Mouse (Mus musculus) forebrain, embryonic 13.5 days (tissue): ENCODE measurements around the gene Olfr469. TPM values are rescaled to one million over a fixed set of nuclear protein-coding genes. Genes with fewer than 3 reads are reported as not detected.
"Not testable (repeated sequence)": the region's sequence is repeated elsewhere in the genome, so short reads cannot be mapped to it uniquely, and the experiment has no call there.

Experiments used
- ATAC-seq: fragments of 200-750 bp; cut with Nextera tagmentation; 2 replicates; pipeline ENCODE4 v1.8.0; 2017
- H3K27ac ChIP-seq: fragments of 300-500 bp; sonication (generic); 2 replicates; pipeline ENCODE4 v1.5.1; 2015; ENCODE audit warnings: inconsistent platforms, mild to moderate bottlenecking, moderate library complexity
- H3K27me3 ChIP-seq: fragments of 300-500 bp; sonication (generic); 2 replicates; pipeline ENCODE4 v1.6.1; 2015; ENCODE audit warnings: mild to moderate bottlenecking, inconsistent platforms
- H3K36me3 ChIP-seq: fragments of 300-500 bp; sonication (generic); 2 replicates; pipeline ENCODE4 v1.6.1; 2015; ENCODE audit warnings: mild to moderate bottlenecking, inconsistent platforms; ENCODE audit not compliant: poor library complexity, severe bottlenecking
- H3K4me1 ChIP-seq: fragments of 300-500 bp; sonication (generic); 2 replicates; pipeline ENCODE4 v1.6.1; 2015; ENCODE audit warnings: inconsistent platforms
- H3K4me2 ChIP-seq: fragments of 300-500 bp; sonication (generic); 2 replicates; pipeline ENCODE4 v1.6.1; 2015; ENCODE audit warnings: inconsistent platforms, mild to moderate bottlenecking, moderate library complexity
- H3K4me3 ChIP-seq: fragments of 300-500 bp; sonication (generic); 2 replicates; pipeline ENCODE4 v1.5.1; 2015; ENCODE audit warnings: mild to moderate bottlenecking, inconsistent platforms
- H3K9ac ChIP-seq: fragments of 300-500 bp; sonication (generic); 2 replicates; pipeline ENCODE4 v1.6.1; 2015; ENCODE audit warnings: mild to moderate bottlenecking, inconsistent platforms
- H3K9me3 ChIP-seq: fragments of 300-500 bp; sonication (generic); replicated peaks from 2 replicates; pipeline ENCODE4 v1.6.1; 2016; ENCODE audit warnings: inconsistent platforms
- WGBS: fragments of 180-500 bp; shearing (Covaris S2); methylation state at CpG from one replicate; pipeline ENCODE4 v1.1.7; 2015; 5-methylcytosine and 5-hydroxymethylcytosine counted together
- polyA plus RNA-seq: library from polyadenylated mRNA; unstranded; fragments of >200 nt; fragmentation: Nextera tagmentation; extraction: Ambion mirVana; gene quantifications from 2 replicates; pipeline ENCODE4 v1.2.1, GENCODE M21; 2015

Olfr469 gene
- polyA plus RNA-seq, result not detected in 2 replicates

DNA sequence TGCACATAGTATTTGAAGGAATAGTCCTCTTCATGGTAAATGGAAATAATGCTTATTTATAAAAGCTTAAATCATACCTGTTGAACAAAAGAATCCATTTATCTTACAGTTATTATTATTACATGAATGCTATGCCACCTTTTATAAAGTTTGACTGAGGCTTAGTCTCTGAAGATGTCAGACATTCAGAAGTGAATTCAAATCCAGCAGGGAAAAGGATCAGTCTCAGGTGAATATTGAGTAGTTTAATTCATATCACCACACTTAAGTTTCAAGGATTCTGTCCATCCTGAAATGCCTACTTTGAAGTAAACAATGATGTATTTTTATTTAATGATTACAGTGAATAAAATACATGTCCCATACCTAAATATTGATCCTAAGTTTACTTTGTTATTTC lies at the start of gene Olfr469:
TSS of gene Olfr469 (minus strand) at position 101 of the 400 bp plus-strand sequence.
- not testable (repeated sequence) for H3K4me1 ChIP-seq, H3K27ac ChIP-seq, H3K9me3 ChIP-seq, H3K27me3 ChIP-seq, H3K4me3 ChIP-seq, H3K4me2 ChIP-seq, H3K36me3 ChIP-seq, H3K9ac ChIP-seq, ATAC-seq

DNA sequence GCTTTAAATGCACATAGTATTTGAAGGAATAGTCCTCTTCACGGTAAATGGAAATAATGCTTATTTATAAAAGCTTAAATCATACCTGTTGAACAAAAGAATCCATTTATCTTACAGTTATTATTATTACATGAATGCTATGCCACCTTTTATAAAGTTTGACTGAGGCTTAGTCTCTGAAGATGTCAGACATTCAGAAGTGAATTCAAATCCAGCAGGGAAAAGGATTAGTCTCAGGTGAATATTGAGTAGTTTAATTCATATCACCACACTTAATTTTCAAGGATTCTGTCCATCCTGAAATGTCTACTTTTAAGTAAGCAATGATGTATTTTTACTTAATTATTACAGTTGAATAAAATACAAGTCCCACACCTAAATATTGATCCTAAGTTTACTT lies 22.0 kb upstream of the Olfr469 start, which contains the start of gene Olfr470:
TSS of gene Olfr470 (minus strand) at position 101 of the 400 bp plus-strand sequence.
- H3K27me3 ChIP-seq, H3K9ac ChIP-seq, H3K4me2 ChIP-seq, H3K4me1 ChIP-seq, H3K4me3 ChIP-seq, H3K27ac ChIP-seq, ATAC-seq, H3K9me3 ChIP-seq, H3K36me3 ChIP-seq: not testable (repeated sequence)
- 91% methylated on average over 1 of the region's 1 CpGs for WGBS

GRCm38 (mm10) chr7:107841719-107842118 lies 16.4 kb upstream of the Olfr469 start:
- H3K36me3 ChIP-seq, result no peaks in the 10 kb centered on the region
- no peaks in the 10 kb centered on the region for H3K4me1 ChIP-seq
- H3K27me3 ChIP-seq, result no peaks in the 10 kb centered on the region
- ATAC-seq, result no peak
- no peak overlapping the region for H3K4me2 ChIP-seq
- no peak overlapping the region for H3K4me3 ChIP-seq
- no peak overlapping the region for H3K27ac ChIP-seq
- no peak overlapping the region for H3K9ac ChIP-seq
- WGBS, result 82% methylated on average over 1 of the region's 1 CpGs
- no peaks in the 10 kb centered on the region for H3K9me3 ChIP-seq

GRCm38 (mm10) chr7:107823867-107824266 lies 1.5 kb downstream of the Olfr469 start:
- not testable (repeated sequence) for H3K27ac ChIP-seq, ATAC-seq, H3K4me3 ChIP-seq, H3K27me3 ChIP-seq, H3K36me3 ChIP-seq, H3K9ac ChIP-seq, H3K4me2 ChIP-seq, H3K4me1 ChIP-seq, H3K9me3 ChIP-seq
- 69% methylated on average over 2 of the region's 2 CpGs for WGBS

DNA sequence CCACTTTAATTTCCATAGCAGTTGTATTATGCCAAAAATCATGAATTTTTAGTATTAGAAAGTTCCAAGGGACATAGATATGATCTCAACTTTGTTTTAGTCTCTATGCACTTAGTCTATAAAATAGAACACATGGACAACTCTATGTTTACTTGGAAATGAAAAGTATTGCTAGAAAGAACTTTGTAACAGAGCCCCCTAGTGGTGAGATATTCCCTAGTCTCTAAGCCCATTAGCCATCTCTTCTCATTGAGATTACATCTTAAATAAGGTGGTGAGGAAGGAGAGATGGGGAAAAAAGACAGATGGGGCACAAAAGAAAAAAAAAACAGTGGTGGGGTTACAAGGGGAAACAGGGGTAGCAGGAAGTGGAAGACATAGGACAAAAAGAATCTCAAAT lies 5.9 kb downstream of the Olfr469 start:
- H3K4me3 ChIP-seq, result no peak overlapping the region
- no peak for ATAC-seq
- no peaks in the 10 kb centered on the region for H3K9me3 ChIP-seq
- H3K9ac ChIP-seq, result no peak overlapping the region
- no peaks in the 10 kb centered on the region for H3K27me3 ChIP-seq
- no peaks in the 10 kb centered on the region for H3K36me3 ChIP-seq
- H3K4me1 ChIP-seq, result no peaks in the 10 kb centered on the region
- H3K27ac ChIP-seq, result no peak overlapping the region
- no peak overlapping the region for H3K4me2 ChIP-seq

- no peaks in the 10 kb centered on the region for H3K27me3 ChIP-seq
- no peak within 1 kb of the TSS for H3K9ac ChIP-seq
- no peak within 1 kb of the TSS for H3K27ac ChIP-seq
- H3K4me3 ChIP-seq, result no peak within 1 kb of the TSS
- no peaks in the 10 kb centered on the region for H3K4me1 ChIP-seq
- no peak for ATAC-seq
- H3K4me2 ChIP-seq, result no peak within 1 kb of the TSS
- peaks cover 5% of the 10 kb centered on the region; the same call in 1 of the 2 replicates for H3K9me3 ChIP-seq
- no peaks in the 10 kb centered on the region for H3K36me3 ChIP-seq
Observed at GRCm38 (mm10) chr7:107811963-107812362, 13.4 kb downstream of the Olfr469 start, which contains the start of gene Olfr467. Olfr467 (plus strand) TSS chr7:107812263.

DNA sequence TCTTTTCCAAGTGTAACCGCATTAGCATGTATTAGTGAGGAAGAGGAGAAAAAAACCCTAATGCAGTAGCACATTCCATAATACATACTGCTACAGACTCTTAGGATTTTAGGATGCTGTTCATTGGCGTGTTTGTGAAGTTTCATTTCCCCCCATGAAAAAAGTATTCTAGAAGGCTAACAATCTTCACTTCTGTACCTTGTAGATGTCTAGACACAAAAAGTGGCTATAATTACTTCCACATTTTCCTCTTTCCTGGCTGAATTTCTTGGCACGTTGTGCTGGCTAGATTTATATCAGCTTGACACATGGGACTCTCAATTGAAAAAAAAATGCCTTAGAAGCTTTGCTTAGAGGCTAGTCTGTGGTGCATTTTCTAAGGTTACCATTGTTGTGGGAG lies 23.2 kb downstream of the Olfr469 start:
- no peak overlapping the region for H3K4me3 ChIP-seq
- no peak overlapping the region for H3K4me2 ChIP-seq
- no peaks in the 10 kb centered on the region for H3K27me3 ChIP-seq
- H3K9me3 ChIP-seq, result no peaks in the 10 kb centered on the region
- H3K4me1 ChIP-seq, result no peaks in the 10 kb centered on the region
- ATAC-seq, result no peak
- H3K36me3 ChIP-seq, result no peaks in the 10 kb centered on the region
- no peak overlapping the region for H3K27ac ChIP-seq
- 78% methylated on average over 3 of the region's 3 CpGs for WGBS
- H3K9ac ChIP-seq, result no peak overlapping the region

DNA sequence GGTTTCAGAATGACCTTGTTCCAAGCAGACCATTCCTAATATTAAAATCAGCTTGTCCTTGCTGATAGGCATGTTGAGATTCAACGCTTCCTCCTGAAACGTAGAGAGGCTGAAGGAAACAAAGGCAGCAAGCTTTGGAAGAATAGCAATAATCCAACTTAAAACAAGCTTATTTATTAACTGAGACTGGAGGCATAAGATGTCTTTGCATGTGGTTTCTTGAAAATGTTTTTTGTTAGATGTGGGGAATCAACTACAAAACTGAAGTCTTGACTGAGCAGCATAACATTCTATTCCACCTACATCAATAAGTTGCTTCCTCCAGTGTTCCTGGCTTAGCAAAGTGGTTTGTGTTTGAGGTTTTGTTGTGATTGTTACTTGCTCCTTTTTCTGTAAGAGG lies 24.2 kb downstream of the Olfr469 start, which contains the start of gene Ovch2:
TSS of gene Ovch2 (minus strand) at position 101 of the 400 bp plus-strand sequence.
- H3K9ac ChIP-seq, result no peak within 1 kb of the TSS
- H3K27me3 ChIP-seq, result no peaks in the 10 kb centered on the region
- H3K27ac ChIP-seq, result no peak within 1 kb of the TSS
- no peaks in the 10 kb centered on the region for H3K36me3 ChIP-seq
- ATAC-seq, result no peak
- no peak within 1 kb of the TSS for H3K4me3 ChIP-seq
- WGBS, result 88% methylated on average over 2 of the region's 2 CpGs
- H3K4me2 ChIP-seq, result no peak within 1 kb of the TSS
- no peaks in the 10 kb centered on the region for H3K4me1 ChIP-seq
- no peaks in the 10 kb centered on the region for H3K9me3 ChIP-seq

DNA sequence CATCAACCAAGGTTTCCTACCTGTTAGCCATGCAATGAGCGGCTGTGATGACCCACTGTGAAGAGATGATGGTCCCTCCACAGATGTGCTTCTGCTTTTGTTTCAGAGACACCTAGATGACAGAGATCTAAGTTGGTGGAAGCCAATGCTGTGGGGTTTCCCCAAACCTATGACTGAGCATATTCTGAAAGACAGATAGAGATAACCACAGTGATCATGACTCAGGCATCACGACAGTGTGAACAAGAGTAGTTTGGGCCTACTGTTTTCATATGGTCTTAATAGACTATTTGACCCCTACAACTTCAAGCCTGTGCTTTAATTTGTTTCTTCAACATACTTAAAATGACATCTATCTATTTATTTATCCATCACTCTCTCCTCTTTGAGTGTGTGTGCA lies 28.8 kb downstream of the Olfr469 start:
- Histone ChIP-seq H3K4me2 (no peak overlapping the region), H3K4me3 (no peak overlapping the region), H3K27ac (no peak overlapping the region), H3K36me3 (no peaks in the 10 kb centered on the region), H3K4me1 (no peaks in the 10 kb centered on the region), H3K9me3 (no peaks in the 10 kb centered on the region), H3K27me3 (no peaks in the 10 kb centered on the region), H3K9ac (no peak overlapping the region)
- ATAC-seq, result no peak
- 79% methylated on average over 2 of the region's 2 CpGs for WGBS

DNA sequence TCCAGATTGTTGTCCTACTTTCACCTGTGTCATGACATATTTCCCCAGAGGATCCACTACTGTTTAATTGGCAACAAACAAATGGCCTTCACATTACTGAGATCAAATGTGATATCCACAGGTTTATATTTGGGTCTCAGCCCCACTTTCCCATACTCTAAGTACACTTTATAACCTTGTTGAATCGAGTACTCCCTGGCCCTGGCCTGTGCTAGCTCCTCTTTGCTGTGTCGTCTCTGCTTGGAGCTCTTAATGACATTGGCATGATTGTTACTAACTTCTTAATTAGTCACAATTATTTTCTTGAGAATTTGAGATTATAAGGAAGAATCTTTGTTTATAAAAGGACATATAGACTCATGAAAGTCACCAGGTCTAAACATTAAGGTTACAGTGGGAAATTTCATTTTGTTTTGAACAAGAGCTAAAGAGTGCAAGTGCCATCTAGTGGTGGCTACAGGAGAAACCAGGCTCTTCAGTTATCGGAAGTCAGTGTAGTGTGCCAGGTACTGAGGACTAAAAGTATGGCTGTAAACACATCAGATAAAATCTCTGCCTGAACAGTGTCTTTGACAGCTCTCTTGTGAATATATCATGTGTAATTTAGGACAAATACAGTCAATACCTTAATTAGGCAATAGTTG lies 37.2 kb downstream of the Olfr469 start:
- Histone ChIP-seq H3K4me1 (no peaks in the 10 kb centered on the region), H3K4me3 (no peak overlapping the region), H3K27me3 (no peaks in the 10 kb centered on the region), H3K36me3 (no peaks in the 10 kb centered on the region), H3K9ac (no peak overlapping the region), H3K4me2 (no peak overlapping the region), H3K27ac (no peak overlapping the region), H3K9me3 (no peaks in the 10 kb centered on the region)
- WGBS, result 65% methylated on average over 3 of the region's 3 CpGs
- ATAC-seq, result peak; percentile 41; the same call in 1 of the 2 replicates

DNA sequence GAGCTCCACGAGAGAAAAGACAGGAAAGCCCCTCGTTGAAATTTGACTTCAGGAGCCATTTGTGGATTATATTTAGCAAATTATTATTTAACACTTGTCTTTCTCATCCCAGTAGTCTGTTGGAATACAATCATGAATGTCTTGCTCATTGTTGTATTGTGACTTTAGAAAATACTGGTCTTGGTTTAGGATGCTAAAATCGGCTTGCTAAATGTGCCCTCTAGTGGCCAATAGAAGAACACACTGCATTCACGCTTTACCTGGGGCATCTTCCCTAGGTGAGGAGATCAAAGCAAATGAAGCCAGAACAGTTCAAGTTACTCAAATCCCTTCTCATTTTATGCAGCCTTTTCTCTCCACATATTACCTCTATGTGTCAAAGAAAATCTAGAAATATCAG lies 45.7 kb downstream of the Olfr469 start:
- Histone ChIP-seq H3K4me3 (no peak overlapping the region), H3K36me3 (no peaks in the 10 kb centered on the region), H3K27ac (no peak overlapping the region), H3K9ac (no peak overlapping the region), H3K4me2 (no peak overlapping the region), H3K9me3 (no peaks in the 10 kb centered on the region), H3K27me3 (no peaks in the 10 kb centered on the region), H3K4me1 (no peaks in the 10 kb centered on the region)
- WGBS, result 49% methylated on average over 4 of the region's 4 CpGs
- ATAC-seq, result no peak

DNA sequence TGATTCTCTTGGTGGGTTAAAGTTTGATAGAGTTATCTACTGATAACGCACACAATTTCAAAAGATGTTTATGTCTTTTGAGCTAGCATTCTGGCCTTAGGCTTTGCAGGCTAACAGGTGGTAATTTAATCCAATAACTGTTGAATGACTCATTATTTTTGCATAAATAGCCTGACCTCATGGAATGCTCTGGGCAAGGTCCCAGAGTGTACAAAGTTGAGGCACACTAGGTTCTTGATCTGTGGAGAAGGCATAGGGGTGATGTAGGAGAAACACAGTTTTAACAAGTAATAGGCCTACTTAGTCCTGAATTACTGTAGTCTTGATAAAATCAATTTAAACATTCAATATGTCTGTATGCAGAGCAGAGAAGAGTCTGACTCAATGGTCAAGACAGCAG lies 47.1 kb downstream of the Olfr469 start:
- WGBS, result 73% methylated on average over 1 of the region's 1 CpGs
- H3K4me3 ChIP-seq, result no peak overlapping the region
- H3K9ac ChIP-seq, result no peak overlapping the region
- no peaks in the 10 kb centered on the region for H3K9me3 ChIP-seq
- no peak overlapping the region for H3K27ac ChIP-seq
- H3K36me3 ChIP-seq, result no peaks in the 10 kb centered on the region
- no peaks in the 10 kb centered on the region for H3K4me1 ChIP-seq
- ATAC-seq, result no peak
- H3K27me3 ChIP-seq, result no peaks in the 10 kb centered on the region
- H3K4me2 ChIP-seq, result no peak overlapping the region

GRCm38 (mm10) chr7:107770812-107771211 lies 54.5 kb downstream of the Olfr469 start:
- Histone ChIP-seq H3K4me2 (no peak overlapping the region), H3K4me1 (no peaks in the 10 kb centered on the region), H3K9me3 (no peaks in the 10 kb centered on the region), H3K36me3 (no peaks in the 10 kb centered on the region), H3K9ac (no peak overlapping the region), H3K27ac (no peak overlapping the region), H3K27me3 (no peaks in the 10 kb centered on the region), H3K4me3 (no peak overlapping the region)
- ATAC-seq, result no peak
- 44% methylated on average over 6 of the region's 6 CpGs for WGBS
